Mouse (Mus musculus) stomach, postnatal 0 days (tissue): Measurements from ENCODE around the gene Hacd3.

Experiments used
- CTCF ChIP-seq: IDR thresholded peaks from 2 replicates; pipeline ENCODE4 v1.5.1; 2016; ENCODE audit warnings: antibody characterized with exemption, low read depth, mild to moderate bottlenecking, moderate library complexity
- EP300 ChIP-seq: optimal IDR thresholded peaks from 2 replicates; pipeline ENCODE3; 2016; ENCODE audit warnings: antibody characterized with exemption

DNA sequence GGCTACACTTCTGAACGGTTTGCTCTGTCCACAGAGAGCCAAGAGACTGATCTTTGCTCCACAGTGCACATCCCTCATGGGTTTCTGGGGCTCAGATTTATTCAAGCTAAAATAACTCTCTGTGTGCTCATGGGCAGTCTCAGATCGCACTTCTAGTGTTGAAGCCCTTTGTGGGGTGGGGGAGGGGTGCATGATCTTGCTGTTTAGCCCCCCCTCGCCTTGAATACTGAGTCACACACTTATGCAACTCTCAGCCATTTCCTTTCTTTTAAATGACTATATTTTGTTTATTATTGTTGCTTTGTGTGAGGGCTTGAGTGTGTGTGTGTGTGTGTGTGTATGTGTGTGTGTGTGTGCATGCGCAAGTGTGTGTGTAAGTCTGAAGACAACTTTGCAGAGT, 82.2 kb downstream of the Hacd3 start:
- no peak for TF ChIP-seq CTCF
- TF ChIP-seq EP300: no peak
